Mouse (Mus musculus): ENCODE data around the gene Caml. TPM values are rescaled to one million over a fixed set of nuclear protein-coding genes. Genes with fewer than 3 reads are reported as not detected.

Caml gene
- 17.4 and 18.4 TPM in 2 replicates for polyA plus RNA-seq (2012; rRNA removed)

DNA sequence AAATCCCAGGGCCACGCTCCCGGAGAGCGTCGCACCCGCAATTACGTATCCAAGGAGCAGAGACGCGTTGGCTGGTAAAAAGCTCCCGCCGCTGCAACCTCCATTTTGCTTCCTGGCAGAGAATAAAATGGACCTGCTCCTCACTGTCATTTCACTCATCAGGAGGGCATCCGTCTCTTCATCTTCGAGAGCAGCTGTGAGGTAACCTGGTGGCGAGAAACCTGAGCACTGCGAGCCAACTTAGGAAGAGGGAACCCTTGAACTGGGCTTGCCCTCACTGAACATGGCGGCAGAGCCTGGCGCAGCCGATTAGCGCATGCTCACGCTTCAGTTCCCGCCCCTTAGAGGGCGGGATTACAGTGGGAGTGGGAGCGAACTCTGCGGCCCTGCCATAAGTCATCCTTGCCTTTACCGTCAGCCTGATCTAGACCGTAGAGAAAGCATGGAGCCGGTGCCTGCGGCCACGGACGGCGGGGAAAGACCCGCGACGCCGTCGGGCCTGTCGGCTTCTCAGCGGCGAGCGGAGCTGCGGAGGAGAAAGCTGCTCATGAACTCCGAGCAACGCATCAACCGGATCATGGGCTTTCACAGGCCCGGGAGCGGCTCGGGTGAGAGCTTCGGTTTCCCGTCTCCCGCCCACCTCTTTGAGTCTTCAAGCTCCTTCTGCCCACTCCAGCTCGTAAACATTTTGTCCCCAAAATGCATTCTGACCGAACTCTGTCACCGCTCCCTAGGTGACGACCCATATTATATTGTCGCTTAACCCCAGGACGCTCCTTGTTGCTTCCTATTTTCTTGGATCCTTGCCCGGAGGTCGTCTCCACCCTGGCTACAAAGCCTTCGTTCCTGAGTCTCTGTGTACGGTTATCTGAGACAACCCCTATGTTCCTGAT, at the start of gene Caml:
Caml (plus strand) TSS at position 357 of the 893 bp plus-strand sequence.

DNA sequence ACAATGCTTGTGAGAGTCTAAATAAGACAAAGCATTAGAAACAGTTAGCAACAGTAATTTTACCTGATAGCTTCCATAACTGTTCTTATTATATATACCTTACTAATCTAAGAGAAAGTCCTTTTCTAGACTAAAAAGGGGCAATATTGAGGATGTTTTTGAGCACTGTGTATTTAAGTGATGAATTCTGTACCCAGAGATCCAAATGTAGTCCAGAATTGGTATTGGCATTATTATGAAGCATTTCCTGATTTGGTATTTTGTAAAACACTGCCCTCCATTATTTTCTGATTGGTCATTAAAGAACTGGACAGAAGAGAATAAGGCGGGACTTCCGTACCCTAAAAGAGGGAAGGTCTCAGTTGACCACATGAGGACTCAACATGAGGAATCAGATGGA, 49.4 kb upstream of the Caml start, which contains the start of gene Tmed9:
Tmed9 (plus strand) TSS at position 301 of the 400 bp plus-strand sequence.

DNA sequence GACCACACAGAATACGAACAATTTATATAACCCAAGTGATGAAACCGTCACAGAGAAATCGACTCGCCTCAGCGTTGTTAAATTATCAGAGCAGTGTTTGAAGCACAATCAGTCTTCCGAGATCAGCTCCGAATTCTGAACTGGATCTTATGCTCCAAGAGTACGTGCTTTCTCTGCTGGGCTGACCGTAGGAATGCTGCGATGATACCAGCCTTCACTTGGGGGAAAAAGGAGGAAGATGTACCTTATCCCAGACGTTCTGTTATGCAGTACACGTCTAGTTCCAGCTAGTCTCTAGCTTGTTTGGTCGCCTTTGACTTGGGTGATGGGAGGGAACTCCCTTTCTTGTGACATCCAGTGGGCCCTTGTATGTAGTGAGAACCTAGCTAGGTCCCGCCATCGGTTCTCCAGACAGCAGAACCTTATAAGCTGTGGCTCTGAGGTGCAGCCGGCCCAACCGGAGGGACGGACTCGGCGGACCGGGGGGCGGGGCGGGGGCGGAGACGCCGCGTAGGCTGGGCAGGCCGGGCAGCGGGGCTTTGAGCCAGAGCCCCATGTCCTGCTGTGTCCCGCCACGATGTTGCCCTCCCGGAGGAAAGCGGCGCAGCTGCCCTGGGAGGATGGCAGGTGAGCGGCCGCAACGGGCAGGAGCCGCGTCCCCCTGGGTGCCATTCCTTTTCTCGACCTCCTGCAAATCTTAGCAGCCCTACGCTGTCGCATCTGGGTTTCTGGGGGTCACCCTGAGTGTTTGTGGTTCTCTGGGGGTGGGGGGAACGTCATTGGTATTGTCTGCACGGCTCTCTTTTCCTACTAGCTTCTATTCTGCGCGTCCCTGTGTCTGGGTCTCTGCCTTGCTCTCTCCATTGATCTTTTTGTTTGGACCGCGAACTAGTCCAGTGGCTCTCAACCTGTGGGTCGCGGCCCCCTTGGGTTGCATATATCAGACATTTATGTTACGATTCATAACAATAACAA, 23.0 kb upstream of the Caml start, which contains the start of gene B4galt7:
B4galt7 (plus strand) TSS at position 331 of the 975 bp plus-strand sequence.

DNA sequence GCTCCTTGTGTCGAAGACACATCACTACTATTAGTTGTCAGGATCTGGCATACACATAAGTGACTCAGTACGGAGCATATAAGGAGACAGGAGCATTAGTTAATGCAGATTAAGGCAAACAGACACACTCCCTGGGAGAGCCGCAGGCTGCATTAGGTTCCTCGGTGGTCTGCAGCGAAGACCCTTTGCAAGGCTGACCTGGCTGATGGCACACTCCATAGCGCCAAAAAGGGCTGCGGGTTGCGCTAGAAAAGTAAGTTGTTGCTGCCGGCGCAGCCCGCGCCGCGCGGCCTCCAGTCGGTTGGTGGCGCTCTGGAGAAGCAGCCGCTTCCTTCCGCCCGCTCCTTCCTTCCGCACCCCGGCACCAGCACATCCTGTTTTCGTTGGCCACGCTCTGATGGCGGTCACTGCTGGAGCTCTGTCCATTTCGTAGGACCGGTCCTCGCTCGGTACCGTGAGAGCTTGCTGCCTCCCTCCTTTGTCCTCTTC, 11.9 kb downstream of the Caml start, which contains the start of gene Ddx46:
Ddx46 (plus strand) TSS at position 389 of the 489 bp plus-strand sequence.

Other genes with a start within 250 kb of the Caml start
- 0.08 and 0.53 TPM in 2 replicates for gene Slc34a1, start 224.8 kb upstream of the Caml start, polyA plus RNA-seq (2012; rRNA removed)
- not detected in 2 replicates for gene Pfn3, start 207.8 kb upstream of the Caml start, polyA plus RNA-seq (2012; rRNA removed)
- gene F12, start 196.2 kb upstream of the Caml start, polyA plus RNA-seq (2012; rRNA removed): 0.23 and 1.3 TPM in 2 replicates
- 61.2 and 61.5 TPM in 2 replicates for gene Grk6, start 177.9 kb upstream of the Caml start, polyA plus RNA-seq (2012; rRNA removed)
- gene Prr7, start 158.7 kb upstream of the Caml start, polyA plus RNA-seq (2012; rRNA removed): 39.3 and 64.5 TPM in 2 replicates
- 121 and 140 TPM in 2 replicates for gene Dbn1, start 134.9 kb upstream of the Caml start, polyA plus RNA-seq (2012; rRNA removed)
- 253 and 269 TPM in 2 replicates for gene Pdlim7, start 109.3 kb upstream of the Caml start, polyA plus RNA-seq (2012; rRNA removed)
- gene Dok3, start 93.7 kb upstream of the Caml start, polyA plus RNA-seq (2012; rRNA removed): 12.2 and 13.5 TPM in 2 replicates
- 110 and 147 TPM in 2 replicates for gene Ddx41, start 86.3 kb upstream of the Caml start, polyA plus RNA-seq (2012; rRNA removed)
- 118 and 137 TPM in 2 replicates for gene Fam193b, start 51.9 kb upstream of the Caml start, polyA plus RNA-seq (2012; rRNA removed)
- 90.5 and 90.9 TPM in 2 replicates for gene Tmed9, start 49.3 kb upstream of the Caml start, polyA plus RNA-seq (2012; rRNA removed)
- 29.8 and 32.7 TPM in 2 replicates for gene B4galt7, start 23.1 kb upstream of the Caml start, polyA plus RNA-seq (2012; rRNA removed)
- 9.0 and 9.2 TPM in 2 replicates for gene Ddx46, start 12.0 kb downstream of the Caml start, polyA plus RNA-seq (2012; rRNA removed)
- 31.8 and 32.2 TPM in 2 replicates for gene B230219D22Rik, start 70.1 kb downstream of the Caml start, polyA plus RNA-seq (2012; rRNA removed)
- 66.8 and 69.7 TPM in 2 replicates for gene Txndc15, start 91.6 kb downstream of the Caml start, polyA plus RNA-seq (2012; rRNA removed)
- gene Pcbd2, start 104.4 kb downstream of the Caml start, polyA plus RNA-seq (2012; rRNA removed): 23.2 and 23.3 TPM in 2 replicates
- gene Catsper3, start 161.6 kb downstream of the Caml start, polyA plus RNA-seq (2012; rRNA removed): 0.10 TPM in 1 of 2 replicates, not detected in the other
- 1.2 and 1.7 TPM in 2 replicates for gene Pitx1, start 213.2 kb downstream of the Caml start, polyA plus RNA-seq (2012; rRNA removed)

Measured in ovary, adult 2 months (tissue).